Mouse (Mus musculus) spleen, postnatal 0 days (tissue): ENCODE measurements around the gene Sstr5. TPM values are rescaled to one million over a fixed set of nuclear protein-coding genes. Genes with fewer than 3 reads are reported as not detected.

ENCODE experiments used
- polyA plus RNA-seq: library from polyadenylated mRNA; unstranded; fragments of >200 nt; fragmentation: Nextera tagmentation; extraction: Ambion mirVana; gene quantifications from 2 replicates; pipeline ENCODE4 v1.2.1, GENCODE M21; 2015

Gene Sstr5
- not detected in 2 replicates for polyA plus RNA-seq

DNA sequence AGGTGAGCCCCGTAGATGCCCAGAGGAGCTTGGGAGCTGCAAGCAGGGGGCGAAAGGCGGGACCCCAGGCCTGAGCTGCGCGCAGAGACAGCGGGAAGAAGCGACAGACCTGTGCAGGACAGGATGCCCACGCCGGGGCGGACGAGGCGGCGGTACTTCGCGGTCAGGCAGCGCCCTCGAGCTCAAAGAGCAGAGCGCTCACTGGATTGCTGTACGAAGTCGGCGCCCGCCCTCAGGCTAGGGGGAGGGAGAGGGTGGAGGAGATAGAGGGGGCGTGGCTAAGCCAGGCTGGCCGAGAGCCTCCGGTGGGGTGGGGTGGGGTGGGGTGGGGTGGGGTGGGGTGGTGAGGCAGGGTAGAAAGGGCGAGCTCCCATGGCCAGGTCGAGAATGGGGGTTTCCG lies at the start of gene Sstr5:
TSS of gene Sstr5 (minus strand) at position 276 of the 400 bp plus-strand sequence.

DNA sequence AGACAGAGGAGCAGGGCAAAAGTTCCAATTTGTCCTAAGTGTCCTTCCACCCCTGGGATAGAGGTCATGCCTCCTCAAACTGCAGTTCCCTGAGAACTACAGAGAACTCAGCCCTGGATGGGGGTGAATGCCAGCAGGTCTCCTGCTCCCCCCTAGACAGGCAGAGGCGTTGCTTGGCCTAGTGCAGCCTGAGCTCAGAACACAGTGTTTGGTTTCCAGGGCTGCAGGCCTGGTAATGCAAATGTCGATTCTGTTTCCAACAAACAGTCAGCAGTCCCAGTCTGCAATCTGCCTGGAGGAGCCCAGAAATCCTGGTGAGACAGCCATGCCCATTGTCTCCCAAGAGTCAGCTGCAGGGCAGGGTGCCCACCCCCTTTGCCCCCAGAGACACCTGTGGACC lies 42.8 kb downstream of the Sstr5 start, which contains the start of gene Tekt4:
TSS of gene Tekt4 (plus strand) at position 344 of the 400 bp plus-strand sequence.

Other genes starting within 250 kb of the Sstr5 start
- 1.3 and 2.4 TPM in 2 replicates for gene Baiap3, start 240.9 kb downstream of the Sstr5 start, polyA plus RNA-seq
- 345 and 350 TPM in 2 replicates for gene Ube2i, start 222.7 kb downstream of the Sstr5 start, polyA plus RNA-seq
- 19.5 and 34.4 TPM in 2 replicates for gene Prss34, start 198.9 kb downstream of the Sstr5 start, polyA plus RNA-seq
- 0.32 TPM in 1 of 2 replicates, not detected in the other for gene Prss28, start 188.6 kb downstream of the Sstr5 start, polyA plus RNA-seq
- not detected in 2 replicates for gene Prss29, start 178.6 kb downstream of the Sstr5 start, polyA plus RNA-seq
- gene Tpsab1, start 151.7 kb downstream of the Sstr5 start, polyA plus RNA-seq, result 11.6 and 23.7 TPM in 2 replicates
- 360 and 832 TPM in 2 replicates for gene Tpsb2, start 131.0 kb downstream of the Sstr5 start, polyA plus RNA-seq
- gene Tpsg1, start 128.0 kb downstream of the Sstr5 start, polyA plus RNA-seq, result 1.3 and 3.0 TPM in 2 replicates
- gene Cacna1h, start 63.5 kb downstream of the Sstr5 start, polyA plus RNA-seq, result 1.4 and 1.8 TPM in 2 replicates
- not detected in 2 replicates for gene Tekt4, start 42.7 kb downstream of the Sstr5 start, polyA plus RNA-seq
- 0.17 and 0.22 TPM in 2 replicates for gene Sox8, start 73.4 kb upstream of the Sstr5 start, polyA plus RNA-seq
- gene Lmf1, start 81.8 kb upstream of the Sstr5 start, polyA plus RNA-seq, result 6.1 and 7.9 TPM in 2 replicates
- 0.97 and 2.3 TPM in 2 replicates for gene Gng13, start 219.9 kb upstream of the Sstr5 start, polyA plus RNA-seq
- 23.3 and 29.4 TPM in 2 replicates for gene Chtf18, start 230.1 kb upstream of the Sstr5 start, polyA plus RNA-seq
- 9.7 and 10.3 TPM in 2 replicates for gene Rpusd1, start 230.4 kb upstream of the Sstr5 start, polyA plus RNA-seq
- gene Mslnl, start 238.8 kb upstream of the Sstr5 start, polyA plus RNA-seq, result not detected in 2 replicates